Mouse (Mus musculus) spleen, adult 2 months (tissue): ENCODE data around the gene Zcchc14.

Experiments
- CTCF ChIP-seq: fragments of 200-500 bp; IDR thresholded peaks from 2 replicates; pipeline ENCODE4 v1.5.1; 2011; ENCODE audit warnings: mild to moderate bottlenecking, inconsistent platforms; ENCODE audit not compliant: insufficient read depth, insufficient read length, insufficient replicate concordance; ENCODE audit errors: extremely low read depth
- POLR2A ChIP-seq: fragments of 200-500 bp; IDR thresholded peaks from 2 replicates; pipeline ENCODE4 v1.6.1; 2011; ENCODE audit warnings: low read depth, low read length, inconsistent platforms

- TF ChIP-seq CTCF (no peak), POLR2A (no peak)
Measured at GRCm38 (mm10) chr8:121643384-121643783, 9.3 kb downstream of the Zcchc14 start.
